Mouse (Mus musculus) c-Kit-positive CD71-negative TER-119-negative erythroid progenitor cells, embryonic 14.5 days (primary cell): ENCODE measurements around the gene Slc9a3.

ENCODE experiments used
- DNase-seq: peaks from one replicate; pipeline ENCODE4 v3.0.0-alpha.2; 2013; ENCODE audit warnings: low read depth

Gene Slc9a3

DNA sequence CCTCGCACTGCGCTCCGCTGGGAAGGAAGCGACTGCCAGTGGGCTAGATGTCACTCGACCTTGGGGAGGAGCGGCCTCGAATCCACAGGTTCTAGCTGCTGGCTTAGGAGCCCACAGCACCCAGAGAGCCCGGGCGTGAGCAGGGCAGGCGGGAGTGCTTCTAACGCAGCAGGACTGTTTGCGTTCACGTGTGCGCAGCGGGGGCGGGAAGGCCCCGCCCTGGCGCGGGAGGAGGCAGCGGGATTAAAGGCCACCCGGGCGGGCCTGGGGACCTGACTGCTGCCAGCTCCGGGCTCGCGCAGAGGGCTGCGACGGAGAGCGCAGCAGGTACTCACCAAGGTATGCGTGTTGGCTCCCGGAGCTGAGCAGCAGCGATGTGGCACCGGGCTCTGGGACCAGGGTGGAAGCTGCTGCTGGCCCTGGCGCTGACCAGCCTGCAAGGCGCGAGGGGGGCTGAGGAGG lies at the start of gene Slc9a3:
TSS of gene Slc9a3 (plus strand) at position 317 of the 462 bp plus-strand sequence.
- DNase-seq: no peak

DNA sequence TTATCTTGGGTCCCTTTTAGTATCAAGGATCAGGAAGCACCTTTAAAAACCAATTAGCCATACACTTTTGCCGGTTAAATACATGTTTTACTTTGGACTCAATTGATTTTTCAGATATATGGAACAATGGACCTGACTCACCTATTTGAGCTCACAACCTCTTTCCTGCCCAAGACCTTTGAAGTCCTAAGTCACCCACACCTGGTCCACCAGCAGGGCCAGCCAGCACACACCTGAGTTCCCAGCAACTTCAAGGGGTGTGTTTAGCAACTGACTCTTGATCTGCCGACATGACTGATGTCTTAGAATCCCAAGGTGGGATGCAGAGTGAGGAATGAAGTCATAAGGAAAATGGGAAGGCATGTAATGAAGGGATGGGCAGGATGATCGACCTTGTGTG lies 49.5 kb upstream of the Slc9a3 start:
- DNase-seq: no peak

DNA sequence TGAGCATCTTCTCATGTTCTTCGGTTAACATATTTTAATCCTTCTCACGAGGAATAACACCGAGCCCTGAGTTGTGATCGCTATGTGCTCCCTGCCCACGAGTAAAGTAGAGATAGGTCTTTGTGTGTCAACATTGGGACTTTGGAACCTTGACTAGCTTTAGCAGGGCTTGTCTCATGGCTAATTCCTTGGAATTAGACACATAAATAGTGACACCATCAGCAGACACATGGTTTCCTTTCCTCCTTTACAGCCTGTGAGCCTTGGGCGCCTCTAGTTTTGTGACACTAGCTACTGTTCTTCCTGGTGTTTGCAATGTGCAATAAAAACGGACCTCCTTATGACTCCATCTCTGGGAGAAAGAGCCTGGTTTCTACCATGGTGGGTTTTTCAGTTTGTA lies 47.9 kb upstream of the Slc9a3 start:
- DNase-seq: no peak

DNA sequence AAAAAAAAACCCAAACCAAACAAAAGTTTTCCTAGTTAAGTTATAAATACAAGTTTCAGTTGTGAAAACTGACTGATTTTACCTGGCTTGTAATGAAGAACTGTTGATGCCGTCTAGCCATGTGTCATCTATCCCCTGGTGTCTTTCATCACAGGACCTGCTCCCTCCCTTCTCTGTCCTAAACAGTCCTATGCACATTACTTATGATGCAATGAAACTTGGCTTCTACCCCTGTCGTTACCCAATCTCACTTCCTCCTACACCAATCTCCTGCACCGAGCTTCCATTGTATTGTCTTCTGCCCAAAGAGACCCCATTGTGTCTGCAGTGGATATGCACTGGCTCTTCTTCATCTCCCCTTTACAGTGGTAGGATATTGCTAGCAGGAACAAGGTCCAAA lies 31.0 kb upstream of the Slc9a3 start:
- DNase-seq: peak; percentile 6

DNA sequence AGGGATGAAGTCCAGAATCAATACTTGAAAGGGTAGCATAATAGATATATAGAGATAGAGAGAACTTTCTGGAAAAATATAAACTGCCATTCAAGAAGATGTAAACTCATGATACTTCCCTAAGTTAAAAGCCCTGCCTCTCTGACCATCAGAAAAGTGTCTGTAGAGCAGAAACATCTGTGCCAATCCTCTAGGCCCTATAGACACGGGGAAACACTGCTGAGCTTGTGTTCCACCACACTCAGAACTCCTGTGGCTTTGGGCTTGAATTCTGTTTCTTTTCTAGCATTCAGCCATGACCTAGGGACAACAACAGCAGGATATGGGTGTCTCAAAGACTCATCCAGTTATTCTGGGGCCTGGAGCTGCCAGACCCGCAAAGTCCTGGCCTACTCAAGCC lies 25.3 kb upstream of the Slc9a3 start:
- DNase-seq: no peak

DNA sequence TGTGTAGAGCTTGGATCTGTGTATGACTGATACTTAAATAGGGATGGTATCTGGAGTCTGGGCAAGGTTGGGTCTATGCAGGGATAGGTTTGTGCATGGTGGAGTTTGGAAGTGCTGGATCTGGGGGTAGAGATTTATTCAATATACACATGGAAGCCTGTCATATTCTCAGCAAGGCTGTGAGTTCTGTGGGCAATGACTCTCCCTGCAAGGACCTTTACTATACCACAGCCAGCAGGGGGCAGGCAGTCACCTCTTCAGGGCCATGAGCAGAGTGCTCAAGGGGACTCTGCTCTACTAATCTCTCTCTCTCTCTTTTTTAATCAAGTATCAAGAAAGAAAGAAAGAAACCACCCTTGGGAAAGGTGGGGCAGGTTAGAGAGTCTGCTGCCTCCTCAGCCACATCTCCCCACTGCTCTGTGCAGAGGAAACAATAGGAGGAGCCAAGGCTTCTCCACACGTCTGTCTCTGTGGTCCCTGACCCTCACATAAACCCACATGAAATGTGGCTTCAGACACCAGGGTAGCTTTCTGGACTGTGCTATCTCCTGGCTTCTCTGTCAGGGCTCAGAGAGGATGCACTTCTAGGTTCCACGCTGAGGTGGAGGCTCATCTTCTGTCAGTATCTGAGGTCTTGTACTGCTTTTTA lies 24.4 kb upstream of the Slc9a3 start:
- DNase-seq: peak; percentile 49

DNA sequence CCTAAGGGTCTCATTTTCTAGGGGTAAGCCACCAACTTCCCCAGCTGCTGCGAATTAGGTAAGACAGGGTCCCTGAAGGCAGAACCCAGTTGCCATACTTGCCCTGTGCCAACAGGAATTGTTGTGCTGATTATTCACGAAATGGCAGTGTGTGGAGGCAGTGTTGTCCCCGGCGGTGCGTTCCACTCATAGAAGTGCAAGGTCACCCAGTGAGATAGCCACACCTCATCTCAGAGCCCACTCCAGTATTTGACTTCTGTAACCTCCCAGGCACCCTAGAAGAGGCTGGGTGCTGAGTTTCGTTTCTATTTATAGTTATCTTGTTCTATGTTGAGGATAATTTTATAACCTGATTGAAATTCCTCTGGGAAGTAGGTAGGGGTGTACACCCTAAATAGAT lies 22.3 kb upstream of the Slc9a3 start:
- no peak for DNase-seq

DNA sequence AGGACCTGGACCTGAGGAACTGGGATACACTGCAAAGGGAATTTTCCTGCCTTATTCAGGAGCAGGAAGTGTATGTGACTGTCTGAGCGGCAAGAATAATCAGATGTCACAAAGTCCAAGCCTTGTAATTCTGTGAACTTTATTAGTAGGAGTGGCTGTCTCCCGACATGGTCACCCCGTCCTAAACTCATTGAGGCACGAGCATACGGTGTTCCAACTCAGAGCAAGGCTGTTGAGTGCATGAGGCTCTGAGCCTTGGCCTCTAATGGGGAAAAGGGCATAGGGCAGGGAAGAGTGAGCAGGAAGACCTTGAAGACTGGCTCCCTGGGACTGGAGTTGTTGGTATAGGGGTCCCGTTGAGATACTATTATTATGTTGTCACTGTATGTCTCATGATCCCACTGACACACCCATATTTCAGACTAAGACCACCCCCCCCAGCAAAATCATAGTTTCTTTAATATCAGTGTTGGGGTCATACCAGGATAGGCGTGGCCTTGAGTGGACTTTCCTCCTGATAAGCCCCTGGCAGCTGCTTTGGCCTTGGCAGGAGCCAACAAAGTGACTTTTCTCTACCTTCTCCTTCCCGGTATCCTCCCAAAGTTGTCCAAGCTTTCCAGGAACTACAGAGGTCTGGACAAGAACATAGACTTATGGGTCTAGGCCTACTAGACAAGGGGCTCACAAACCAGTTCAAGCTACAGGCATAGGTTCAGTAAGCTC lies 19.0 kb upstream of the Slc9a3 start:
- no peak for DNase-seq

DNA sequence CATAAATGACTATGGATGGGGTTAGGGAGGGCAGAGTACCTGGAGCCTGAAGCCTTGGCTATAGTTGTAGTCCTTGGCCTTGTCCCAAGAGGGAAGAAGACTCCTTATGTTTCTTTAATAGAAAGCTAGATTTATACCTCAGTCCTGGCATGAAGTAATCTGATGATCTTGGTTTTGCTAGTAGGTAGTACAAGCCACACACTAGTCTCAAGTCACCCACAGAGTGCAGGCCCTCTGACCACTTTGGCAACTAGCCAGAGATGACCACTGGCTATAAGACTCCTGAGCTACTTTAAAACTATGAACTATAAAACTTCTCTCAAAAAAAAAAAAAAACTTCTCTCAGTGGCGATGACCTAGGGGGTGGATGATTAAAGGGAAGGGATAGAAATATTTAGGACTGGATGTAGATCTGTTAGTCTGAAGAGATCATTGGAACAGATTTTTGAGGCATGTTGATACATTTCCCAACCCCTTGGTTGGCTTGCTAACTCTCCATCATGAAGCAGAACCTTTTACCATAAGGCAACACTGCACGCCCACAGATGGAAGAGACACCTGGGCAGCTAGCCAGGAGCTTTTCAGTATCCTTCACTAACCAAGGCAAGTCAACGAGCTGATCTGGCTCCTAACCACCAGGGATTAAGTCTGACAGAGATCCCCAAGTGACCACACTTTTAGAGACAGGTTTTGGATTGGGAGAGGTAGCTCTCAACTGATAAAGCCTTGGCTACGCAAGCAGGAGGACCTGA lies 18.2 kb upstream of the Slc9a3 start:
- no peak for DNase-seq

DNA sequence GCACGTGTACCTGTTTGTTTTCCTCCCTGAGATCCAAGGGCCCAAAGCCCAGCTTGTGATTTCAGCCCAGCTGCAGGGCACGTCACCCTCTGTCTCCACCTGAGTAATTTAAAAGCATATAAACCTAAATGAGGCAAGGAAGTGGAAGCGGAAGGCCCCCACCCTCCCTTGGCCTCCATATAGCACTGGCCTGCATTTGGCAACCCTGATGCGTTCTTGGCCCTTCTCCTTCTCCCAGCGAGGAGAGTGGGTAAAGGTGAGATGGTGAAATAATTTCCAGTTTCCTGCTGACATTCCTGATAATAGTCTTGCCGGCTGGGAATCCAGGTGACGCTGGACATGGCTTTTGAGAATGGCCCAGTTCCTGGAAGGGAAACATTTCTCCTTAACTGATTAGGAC lies 16.8 kb upstream of the Slc9a3 start:
- no peak for DNase-seq

DNA sequence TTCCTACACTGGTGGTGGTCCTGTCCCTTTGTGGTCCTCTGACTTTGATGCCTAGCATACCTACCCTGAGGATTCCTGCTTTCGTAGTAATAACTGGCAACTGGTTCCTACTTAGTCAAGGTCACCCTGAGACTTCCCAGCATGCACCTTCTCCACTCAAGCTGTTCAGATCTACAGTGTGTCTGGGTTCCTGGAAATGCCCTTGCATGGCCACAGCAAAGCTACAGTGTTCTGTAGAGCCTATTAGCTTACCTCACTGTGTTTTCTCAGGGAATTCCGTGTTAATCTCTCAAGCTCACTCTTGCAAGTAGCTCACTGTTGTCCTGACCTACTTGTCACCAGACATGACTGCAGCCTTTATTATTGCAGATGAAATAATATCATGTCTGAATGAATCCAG lies 13.8 kb upstream of the Slc9a3 start:
- no peak for DNase-seq

DNA sequence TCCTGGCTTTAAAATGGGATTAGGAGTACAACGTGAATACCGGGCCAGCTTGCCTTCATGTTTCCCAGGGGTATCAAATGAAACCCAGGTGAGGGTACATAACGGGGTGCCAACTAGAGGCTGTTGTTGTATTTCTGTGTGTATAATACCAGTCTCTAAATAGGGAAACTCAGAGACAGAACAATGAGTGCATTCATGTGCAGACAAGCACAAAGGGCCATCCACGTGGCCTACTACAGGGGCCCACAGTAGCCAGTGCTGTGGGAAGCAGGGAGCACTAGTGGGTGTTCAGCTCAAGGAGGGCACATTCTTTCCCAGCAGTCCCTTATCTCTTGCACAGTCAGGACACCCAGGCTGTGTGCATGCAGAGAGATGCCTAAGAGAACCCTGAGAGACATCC lies 8.7 kb upstream of the Slc9a3 start:
- no peak for DNase-seq

DNA sequence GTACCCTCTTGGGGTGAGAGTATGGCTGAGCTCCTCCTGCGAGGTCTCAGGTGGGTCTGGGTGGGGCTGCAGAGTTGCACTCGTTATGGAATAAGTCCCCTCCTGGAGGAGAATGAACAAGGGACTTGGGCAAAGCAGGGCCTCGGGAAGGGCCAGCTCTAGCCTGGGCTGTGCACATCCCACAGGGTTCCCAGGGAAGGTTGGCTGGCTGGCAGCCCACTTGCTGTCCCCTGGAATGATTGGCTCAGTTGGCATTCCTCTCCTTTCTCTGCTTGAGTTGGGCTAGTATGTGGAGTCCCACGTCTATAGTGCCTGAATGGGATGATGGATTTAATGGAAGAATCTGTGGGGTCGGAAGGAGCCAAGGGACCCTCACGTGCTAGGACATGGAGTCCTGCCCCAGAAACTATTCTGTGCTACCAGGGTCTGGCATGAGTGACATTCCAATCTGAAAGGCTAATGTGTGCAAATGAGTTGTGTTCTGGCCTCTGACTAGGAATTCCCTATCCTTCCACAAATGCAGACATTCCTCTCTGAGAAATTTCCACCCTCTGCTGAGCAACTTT lies 7.5 kb upstream of the Slc9a3 start:
- DNase-seq: no peak

DNA sequence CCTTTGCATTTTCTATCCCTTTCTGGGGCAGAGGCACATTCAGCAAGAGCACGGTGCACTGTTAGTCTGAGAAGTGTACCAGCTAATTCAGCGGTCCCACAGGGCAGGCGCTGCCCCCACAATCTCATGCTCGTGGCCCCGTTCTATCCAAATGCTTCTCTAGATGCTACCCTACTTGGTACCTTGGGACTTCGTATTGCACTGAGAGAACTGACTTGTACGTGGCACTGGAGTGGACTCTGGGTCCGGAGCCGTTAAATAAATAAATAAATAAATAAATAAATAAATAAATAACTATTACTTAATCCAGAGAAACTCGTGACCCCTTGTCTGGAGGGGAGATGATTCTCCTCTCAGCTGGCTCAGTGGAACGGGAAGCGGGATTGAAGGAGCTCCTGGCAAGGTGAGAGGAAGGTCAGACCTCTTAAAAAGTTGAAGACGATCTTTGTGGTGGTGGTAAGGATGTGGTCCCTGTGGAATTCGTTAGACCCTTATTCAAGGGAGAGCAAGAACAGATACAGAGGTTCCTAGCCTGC lies 606 bp downstream of the Slc9a3 start:
- no peak for DNase-seq

DNA sequence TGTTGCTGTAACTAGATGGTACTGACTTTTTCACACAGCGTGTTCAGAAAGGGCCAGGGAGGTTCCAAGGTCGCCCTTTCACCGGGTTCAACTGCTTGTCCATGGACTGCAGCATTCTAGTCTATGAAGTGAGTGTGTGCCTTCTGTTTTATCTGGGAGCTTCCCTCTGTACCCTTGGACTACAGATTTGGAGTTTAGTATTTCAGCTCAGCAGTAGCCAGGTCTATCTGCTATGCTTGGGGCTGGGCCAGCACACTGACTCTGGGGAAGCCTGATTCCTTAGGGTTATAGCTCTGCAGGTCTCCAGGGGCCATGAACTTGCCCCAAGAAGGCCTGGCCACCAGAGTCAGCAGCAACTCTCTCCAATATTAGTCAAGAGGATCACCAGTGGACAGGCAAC lies 1.4 kb downstream of the Slc9a3 start:
- no peak for DNase-seq

DNA sequence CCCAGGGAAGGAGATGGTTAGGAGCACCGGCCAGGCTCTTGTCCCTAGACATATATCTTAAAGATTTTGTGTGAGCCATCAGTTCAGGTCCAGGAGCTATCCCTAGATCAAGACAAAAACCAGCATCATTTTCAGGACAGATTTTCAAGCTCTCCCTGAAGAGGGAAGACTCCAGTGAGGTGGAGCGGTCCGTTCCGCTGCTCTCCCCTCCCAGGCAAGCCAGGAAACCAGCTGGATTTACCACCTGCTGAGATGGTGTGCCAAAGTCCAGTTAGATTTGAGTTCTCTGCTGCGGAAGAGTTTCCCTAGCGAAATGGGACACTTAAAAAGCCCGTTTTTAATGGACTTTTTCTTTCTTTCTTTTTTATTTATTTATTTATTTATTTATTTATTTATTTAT lies 6.3 kb downstream of the Slc9a3 start:
- no peak for DNase-seq

DNA sequence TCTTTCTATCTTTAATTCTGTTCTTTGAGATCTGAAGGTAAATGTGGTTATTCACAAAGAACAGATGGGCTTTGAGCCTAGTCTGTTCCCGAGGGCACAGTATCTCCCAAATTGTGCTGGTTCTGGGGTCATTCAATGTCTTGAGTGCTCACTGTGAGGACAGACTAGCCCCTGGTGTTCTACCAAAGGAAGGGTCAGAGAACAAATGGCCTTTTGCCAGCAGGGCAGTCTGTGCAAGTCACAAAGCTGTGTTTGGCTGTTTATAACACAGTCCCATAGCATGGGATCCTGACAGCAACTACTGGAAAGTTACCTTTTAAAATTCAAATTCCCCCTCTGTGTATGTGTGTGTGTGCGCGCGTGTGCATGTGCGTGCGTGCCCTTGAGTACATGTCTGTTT lies 8.7 kb downstream of the Slc9a3 start:
- DNase-seq: no peak

DNA sequence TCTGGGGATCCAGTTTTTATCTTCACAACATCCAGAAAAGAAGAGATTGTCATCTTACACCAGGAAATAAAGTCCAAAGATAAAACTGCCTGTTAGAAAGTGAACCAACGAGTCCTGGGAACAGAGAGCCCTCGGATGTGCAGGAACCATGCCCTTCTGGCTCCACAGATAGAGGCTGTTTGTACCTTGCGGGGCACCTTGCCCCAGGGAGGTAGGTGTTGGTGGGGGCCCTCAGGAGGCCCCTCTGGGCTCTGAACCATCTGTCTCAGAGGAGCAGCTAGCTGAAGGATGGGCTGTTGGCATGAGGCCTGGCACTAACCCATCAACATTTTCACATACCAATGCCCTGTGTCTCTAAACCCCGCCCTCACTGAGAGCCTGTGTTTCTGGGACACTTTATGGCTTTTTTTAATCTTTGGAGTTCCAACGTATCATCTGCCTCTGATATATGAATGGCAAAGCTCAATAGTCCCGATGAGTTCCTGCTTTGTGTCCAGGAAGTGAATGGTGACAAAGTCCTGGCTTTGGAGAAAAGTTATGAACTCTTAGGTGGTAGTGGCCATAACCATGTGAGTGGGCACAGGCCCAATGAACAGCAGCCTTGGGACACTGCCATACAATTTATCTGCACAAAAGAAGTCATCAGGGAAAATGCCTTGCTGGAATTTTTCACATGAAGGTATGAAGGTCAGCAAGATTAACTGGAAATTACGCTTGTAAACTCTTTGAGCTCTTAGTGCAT lies 17.8 kb downstream of the Slc9a3 start:
- DNase-seq: no peak

DNA sequence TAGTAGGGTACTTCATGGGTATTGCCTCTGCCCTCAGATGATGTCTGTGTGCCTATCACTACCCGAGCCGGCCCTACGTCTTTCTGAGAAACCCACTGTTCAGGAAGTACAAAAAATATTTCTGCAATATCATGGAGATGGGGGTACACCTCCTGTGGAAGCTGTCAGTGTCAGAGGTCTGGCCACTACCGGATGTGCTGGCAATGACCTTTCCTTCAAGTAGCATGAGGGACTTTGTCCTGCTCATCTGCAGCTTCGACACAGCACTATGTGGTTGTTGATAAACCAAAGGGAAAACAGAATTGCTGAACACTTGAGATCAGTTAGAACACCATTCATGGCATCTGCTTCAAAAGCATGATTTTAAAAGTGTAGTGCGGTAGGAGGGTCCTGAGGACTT lies 19.5 kb downstream of the Slc9a3 start:
- DNase-seq: no peak

DNA sequence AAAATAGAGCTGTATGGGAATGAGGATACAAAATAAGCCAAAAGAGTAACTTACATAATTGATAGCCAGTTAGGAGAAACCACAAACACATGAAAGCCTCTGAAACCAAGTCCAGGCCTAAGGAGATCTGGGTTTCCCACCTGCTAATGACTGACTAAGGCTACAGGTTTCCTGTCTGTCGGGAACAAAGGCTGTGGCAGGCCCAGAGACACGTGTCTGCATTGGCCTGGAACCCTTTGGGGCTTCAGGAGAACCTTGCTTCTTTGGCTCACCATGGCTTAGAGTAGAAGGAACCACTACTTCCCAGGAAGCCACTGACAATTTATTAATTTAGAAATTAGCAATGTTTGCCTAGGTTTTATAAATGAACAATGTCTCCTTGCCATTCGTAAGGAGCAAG lies 22.0 kb downstream of the Slc9a3 start:
- DNase-seq: no peak

DNA sequence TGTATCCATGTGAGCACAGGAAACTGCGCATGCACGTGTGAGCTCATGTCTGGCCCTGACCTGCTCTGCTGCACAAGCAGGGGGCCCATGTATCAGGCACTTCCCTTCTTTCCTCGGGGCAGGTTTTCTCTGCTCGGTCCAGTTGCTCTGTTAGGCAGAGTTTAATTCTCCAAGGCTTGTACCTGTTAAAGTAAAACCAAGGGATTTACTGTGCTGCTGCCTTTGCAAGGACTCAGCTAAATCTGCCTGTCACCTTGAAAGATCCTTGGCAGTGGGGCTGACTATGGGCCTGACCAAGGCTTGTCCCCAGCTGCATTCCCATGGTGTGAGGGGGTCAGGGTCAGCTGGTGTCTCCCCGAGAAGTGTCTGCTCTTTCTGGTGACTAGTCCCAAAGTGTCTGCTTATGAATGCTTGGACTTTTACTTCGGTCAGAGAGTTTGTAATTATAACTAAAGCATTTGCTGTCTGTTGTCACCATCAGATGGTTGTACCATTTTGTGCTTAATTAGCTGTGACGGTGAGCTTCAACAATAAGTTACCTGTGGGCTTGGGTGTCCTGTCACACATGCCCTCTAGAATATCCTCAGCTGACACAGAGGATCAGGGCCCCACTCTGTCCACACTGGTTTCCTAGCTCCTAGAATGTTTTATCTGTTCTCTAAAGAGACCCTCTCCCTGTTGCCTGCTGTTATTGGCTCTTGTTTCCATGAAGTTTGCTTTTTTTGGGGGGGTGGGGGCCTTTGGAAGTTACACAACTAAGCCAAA lies 23.0 kb downstream of the Slc9a3 start:
- no peak for DNase-seq
